Mouse (Mus musculus): ENCODE measurements around the gene Pdcd6.

GRCm38 (mm10) chr13:74289646-74290045 lies 27.7 kb downstream of the Pdcd6 start:
- TF ChIP-seq EP300 (IDR thresholded peaks at IDR 0.05; ENCODE audit: low read depth) (no peak), CTCF (IDR thresholded peaks at IDR 0.05; ENCODE audit: low read depth) (no peak)

All from heart, postnatal 0 days (tissue).